Mouse (Mus musculus) ES-Bruce4 (cell line): ENCODE data around the gene Trim67.

Experiments used
- CTCF ChIP-seq: IDR thresholded peaks from one replicate; pipeline ENCODE4 v1.8.1; 2011; ENCODE audit warnings: low read depth, low read length
- POLR2A ChIP-seq: IDR thresholded peaks from one replicate; pipeline ENCODE4 v1.8.1; 2011; ENCODE audit warnings: low read length; ENCODE audit not compliant: insufficient read depth

DNA sequence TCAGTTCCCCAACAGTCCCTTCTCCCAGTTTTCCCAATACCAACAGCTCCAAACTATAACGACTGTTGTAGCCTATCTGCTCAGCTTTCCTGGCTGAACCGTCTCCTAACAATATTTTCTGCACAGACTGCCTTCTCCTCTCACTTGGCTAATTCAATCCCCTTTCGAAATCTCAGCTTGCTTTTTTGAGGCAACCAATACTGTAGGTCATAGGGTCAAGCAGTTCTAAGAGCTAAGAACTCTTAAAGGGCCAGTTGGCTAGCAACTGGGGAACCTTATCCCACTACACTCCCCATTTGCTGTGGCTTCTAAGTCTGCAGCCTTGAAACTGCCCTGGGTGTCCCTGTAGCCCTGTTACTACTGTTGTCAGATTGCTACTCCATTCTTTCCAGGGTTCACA is 52.2 kb downstream of the Trim67 start:
- no peak for TF ChIP-seq CTCF
- TF ChIP-seq POLR2A = no peak
